Mouse (Mus musculus) forebrain, postnatal 0 days (tissue): ENCODE results near the gene Ddx23. TPM values are rescaled to one million over a fixed set of nuclear protein-coding genes. Genes with fewer than 3 reads are reported as not detected.
A peak's percentile ranks its signal among the peaks of the same experiment; 100 is the strongest.

ENCODE experiments used
- ATAC-seq: fragments of 200-750 bp; cut with Nextera tagmentation; 2 replicates; pipeline ENCODE4 v1.8.0; 2017; ENCODE audit warnings: mild to moderate bottlenecking, moderate library complexity
- DNase-seq: peaks from one replicate; pipeline ENCODE4 v3.0.0-alpha.2; 2015
- H3K27ac ChIP-seq: fragments of 300-500 bp; sonication (generic); 2 replicates; pipeline ENCODE4 v1.5.1; 2014; ENCODE audit warnings: low read depth, mild to moderate bottlenecking, antibody characterized with exemption, low read length, moderate library complexity, mixed read lengths
- H3K27me3 ChIP-seq: fragments of 300-500 bp; sonication (generic); 2 replicates; pipeline ENCODE4 v1.6.1; 2014; ENCODE audit warnings: mild to moderate bottlenecking, low read length, mixed read lengths; ENCODE audit not compliant: insufficient read depth
- H3K36me3 ChIP-seq: fragments of 300-500 bp; sonication (generic); 2 replicates; pipeline ENCODE4 v1.6.1; 2014; ENCODE audit warnings: mild to moderate bottlenecking, moderate library complexity; ENCODE audit not compliant: insufficient read depth
- H3K4me1 ChIP-seq: fragments of 300-500 bp; sonication (generic); 2 replicates; pipeline ENCODE4 v1.6.1; 2014; ENCODE audit warnings: antibody characterized with exemption; ENCODE audit not compliant: insufficient read depth
- H3K4me2 ChIP-seq: fragments of 300-500 bp; sonication (generic); 2 replicates; pipeline ENCODE4 v1.6.1; 2014; ENCODE audit warnings: low read depth, mild to moderate bottlenecking, moderate library complexity
- H3K4me3 ChIP-seq: fragments of 300-500 bp; sonication (generic); 2 replicates; pipeline ENCODE4 v1.5.1; 2014; ENCODE audit warnings: low read depth, low read length, mixed read lengths
- H3K9ac ChIP-seq: fragments of 300-500 bp; sonication (generic); 2 replicates; pipeline ENCODE4 v1.6.1; 2014; ENCODE audit warnings: mild to moderate bottlenecking
- H3K9me3 ChIP-seq: fragments of 300-500 bp; sonication (generic); 2 replicates; pipeline ENCODE4 v1.6.1; 2016; ENCODE audit warnings: low read length
- CTCF ChIP-seq: sonication (generic); IDR thresholded peaks from 2 replicates; pipeline ENCODE4 v1.5.1; 2016; ENCODE audit warnings: antibody characterized with exemption, control low read depth, low read depth
- WGBS: fragments of 180-500 bp; shearing (Covaris S2); extraction: QIAGEN DNeasy Blood & Tissue Kit; methylation state at CpG from one replicate; pipeline ENCODE4 v1.1.7; 2014; 5-methylcytosine and 5-hydroxymethylcytosine counted together
- polyA plus RNA-seq: library from polyadenylated mRNA; unstranded; fragments of >200 nt; fragmentation: Nextera tagmentation; extraction: Ambion mirVana; gene quantifications from 2 replicates; pipeline ENCODE4 v1.2.1, GENCODE M21; 2015
- total RNA-seq: library from RNA; depleted of rRNA; stranded (reverse); fragments of >200 nt; gene quantifications from 2 replicates; pipeline ENCODE4 v1.2.3, GENCODE M21; 2014

The Ddx23 gene
- total and polyA plus RNA-seq, 2 experiments from 2014 or later: 13.8 to 70.6 TPM

DNA sequence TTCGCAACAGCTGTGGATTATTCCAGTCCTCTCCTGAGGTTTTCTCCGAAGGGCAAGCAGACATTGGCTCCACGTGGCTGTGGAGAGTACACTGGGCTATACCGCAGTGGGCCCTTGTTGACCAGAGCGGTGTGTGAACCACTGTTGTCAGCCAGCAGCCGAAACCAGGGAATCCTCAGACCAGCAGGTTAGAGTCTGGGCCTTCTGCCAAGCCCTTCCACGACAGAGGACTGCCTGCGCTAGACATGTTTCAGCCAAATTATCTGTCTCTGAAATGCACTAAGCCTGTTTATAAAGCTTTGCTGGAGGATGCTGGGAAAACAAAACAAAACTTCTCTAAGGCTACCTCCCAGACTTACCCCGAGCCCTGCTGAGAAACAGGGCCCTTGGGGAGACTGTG, 48.1 kb downstream of the Ddx23 start:
- Histone ChIP-seq H3K4me1 (no peaks in the 10 kb centered on the region), H3K27ac (no peak overlapping the region), H3K9me3 (no peaks in the 10 kb centered on the region), H3K36me3 (no peaks in the 10 kb centered on the region), H3K9ac (no peak overlapping the region), H3K4me2 (no peak overlapping the region), H3K4me3 (no peak overlapping the region), H3K27me3 (no peaks in the 10 kb centered on the region)
- WGBS: 33% methylated on average over 9 of the region's 9 CpGs
- DNase-seq: no peak
- ATAC-seq: no peak
- no peak for TF ChIP-seq CTCF

GRCm38 (mm10) chr15:98612229-98612628, 50.5 kb downstream of the Ddx23 start:
- Histone ChIP-seq H3K9me3 (no peaks in the 10 kb centered on the region), H3K27me3 (no peaks in the 10 kb centered on the region), H3K4me2 (no peak overlapping the region), H3K4me3 (no peak overlapping the region), H3K9ac (no peak overlapping the region), H3K27ac (no peak overlapping the region), H3K4me1 (peaks cover 12% of the 10 kb centered on the region), H3K36me3 (no peaks in the 10 kb centered on the region)
- ATAC-seq (no peak), DNase-seq (no peak)
- no peak for TF ChIP-seq CTCF
- WGBS: 96% methylated on average over 3 of the region's 3 CpGs

DNA sequence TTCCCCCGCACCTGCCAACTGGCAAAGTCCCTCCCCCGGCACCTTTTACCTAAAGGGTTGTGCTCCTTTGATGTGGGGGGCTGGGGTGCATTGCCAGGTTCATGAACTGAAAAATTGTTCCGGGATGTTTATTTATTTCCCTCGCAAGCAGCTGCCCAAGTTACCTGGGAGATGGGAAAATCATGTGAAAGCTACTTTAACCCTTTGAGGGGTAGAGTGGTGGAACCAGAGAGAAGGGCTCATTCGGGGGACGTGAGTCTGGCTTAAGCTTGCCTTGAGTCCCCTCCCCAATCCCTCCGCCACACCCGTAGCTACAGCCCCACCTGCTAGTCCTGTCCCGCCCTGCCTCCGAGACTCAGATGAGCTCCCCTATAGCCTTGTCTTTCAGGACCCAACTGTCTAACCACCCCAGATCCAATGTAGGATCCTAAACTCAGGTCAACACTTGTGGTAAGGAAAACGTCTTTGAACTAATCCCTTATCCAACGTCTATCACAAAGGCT, 52.5 kb downstream of the Ddx23 start:
- H3K9ac ChIP-seq: peak overlapping the region; percentile 87
- H3K36me3 ChIP-seq: no peaks in the 10 kb centered on the region
- H3K4me3 ChIP-seq: peak overlapping the region; percentile 88
- 4% methylated on average over 12 of the region's 12 CpGs for WGBS
- peak overlapping the region; percentile 88 for H3K4me2 ChIP-seq
- ATAC-seq (no peak), DNase-seq (peak; percentile 22)
- H3K27me3 ChIP-seq: no peaks in the 10 kb centered on the region
- H3K4me1 ChIP-seq: peaks cover 12% of the 10 kb centered on the region
- peak overlapping the region; percentile 72 for H3K27ac ChIP-seq
- no peak for TF ChIP-seq CTCF
- no peaks in the 10 kb centered on the region for H3K9me3 ChIP-seq

- Histone ChIP-seq H3K9ac (peak within 1 kb of the TSS; percentile 87), H3K4me3 (peak within 1 kb of the TSS; percentile 88), H3K4me1 (peaks cover 12% of the 10 kb centered on the region), H3K36me3 (no peaks in the 10 kb centered on the region), H3K9me3 (no peaks in the 10 kb centered on the region), H3K4me2 (peak within 1 kb of the TSS; percentile 88), H3K27ac (peak within 1 kb of the TSS; percentile 72), H3K27me3 (no peaks in the 10 kb centered on the region)
- DNase-seq: peak; percentile 82
- no peak for TF ChIP-seq CTCF
- peak; percentile 88 for ATAC-seq
- 3% methylated on average over 68 of the region's 75 CpGs for WGBS
These were observed 53.2 kb downstream of the Ddx23 start, which contains the start of gene Adcy6 for GRCm38 (mm10) chr15:98609331-98610130. Gene Adcy6, minus strand, starts transcription at chr15:98610076.

DNA sequence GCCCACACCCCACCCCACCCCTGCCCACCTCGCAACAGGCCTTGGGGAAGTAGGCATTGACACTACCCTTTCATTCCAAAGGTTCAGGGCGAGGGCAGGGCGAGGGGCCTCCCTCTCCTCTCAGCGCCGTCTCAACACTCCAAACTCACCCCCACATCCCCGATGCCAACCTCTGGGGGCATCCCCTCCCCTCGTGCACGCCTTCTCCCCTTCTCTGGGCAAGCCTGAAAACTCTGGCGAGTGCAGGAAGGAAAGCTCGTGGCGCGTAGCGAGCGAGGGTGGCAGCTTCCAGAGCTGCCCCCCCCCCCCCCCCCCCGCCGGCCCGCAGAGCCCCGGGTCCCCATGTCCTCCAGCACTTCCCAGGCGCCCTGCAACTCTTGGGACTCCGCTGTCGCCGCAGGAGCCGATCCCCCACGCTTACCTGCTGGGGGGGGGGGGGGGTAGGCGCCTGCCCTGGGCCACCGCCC, 53.9 kb downstream of the Ddx23 start:
- H3K36me3 ChIP-seq: peaks cover 6% of the 10 kb centered on the region
- no peak for TF ChIP-seq CTCF
- peak; percentile 40 for ATAC-seq

DNA sequence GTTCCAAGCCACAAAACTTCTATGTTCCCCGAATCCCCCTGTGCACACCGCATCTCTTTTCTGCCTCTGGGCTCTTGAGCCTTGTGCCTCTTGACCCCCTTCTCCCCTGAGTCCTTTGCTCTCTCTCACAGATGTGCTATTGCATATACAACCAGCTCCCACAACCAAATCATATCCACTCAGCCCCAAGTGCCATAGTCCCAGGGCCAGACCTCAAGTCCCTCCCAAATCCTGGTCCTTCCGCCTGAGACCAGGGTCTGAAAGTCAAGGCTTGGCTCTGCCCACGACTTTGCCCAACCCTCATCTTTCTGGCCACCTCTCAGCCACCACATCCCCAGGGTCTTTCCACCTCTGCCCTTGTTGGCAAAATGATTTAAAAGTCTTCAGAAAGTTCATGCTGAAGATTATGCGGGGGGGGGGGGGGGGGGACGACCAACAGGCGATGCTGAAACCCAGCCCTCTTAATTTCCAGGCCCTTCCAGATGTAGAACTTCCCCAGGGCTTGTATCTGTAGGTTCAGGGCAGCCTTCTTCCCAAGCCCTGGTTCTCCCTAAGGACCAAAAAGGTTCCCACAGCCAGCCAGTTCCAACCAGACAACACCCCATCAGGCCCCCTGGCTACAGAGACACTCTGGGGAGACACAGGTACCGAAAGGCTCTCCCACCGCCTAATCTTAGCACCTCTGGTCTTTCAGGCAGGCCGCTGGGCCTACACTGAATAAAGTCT, 54.5 kb downstream of the Ddx23 start:
- Histone ChIP-seq H3K9me3 (no peaks in the 10 kb centered on the region), H3K4me2 (peak overlapping the region; percentile 88), H3K9ac (peak overlapping the region; percentile 87), H3K4me1 (peaks cover 12% of the 10 kb centered on the region), H3K36me3 (peaks cover 12% of the 10 kb centered on the region), H3K27me3 (no peaks in the 10 kb centered on the region), H3K27ac (no peak overlapping the region; the same call in none of the 2 replicates), H3K4me3 (peak overlapping the region; percentile 88)
- no peak for TF ChIP-seq CTCF
- ATAC-seq: no peak
- 15% methylated on average over 7 of the region's 10 CpGs for WGBS
- DNase-seq: no peak

More for the DNA sequence above, 53.9 kb downstream of the Ddx23 start:
- peak overlapping the region; percentile 88 for H3K4me3 ChIP-seq
- no peaks in the 10 kb centered on the region for H3K27me3 ChIP-seq
- H3K9ac ChIP-seq: peak overlapping the region; percentile 87
- WGBS: 9% methylated on average over 13 of the region's 26 CpGs
- DNase-seq: peak; percentile 11
- peaks cover 12% of the 10 kb centered on the region for H3K4me1 ChIP-seq
- H3K9me3 ChIP-seq: no peaks in the 10 kb centered on the region
- peak overlapping the region; percentile 88 for H3K4me2 ChIP-seq
- peak overlapping the region; percentile 72 for H3K27ac ChIP-seq
